Mouse (Mus musculus): ENCODE results near the gene Slc35f2. TPM values are rescaled to one million over a fixed set of nuclear protein-coding genes. Genes with fewer than 3 reads are reported as not detected.

Gene Slc35f2
- total RNA-seq (2022): 1 to 10 TPM; 3.0 to 4.1 (median 3.2) TPM

DNA sequence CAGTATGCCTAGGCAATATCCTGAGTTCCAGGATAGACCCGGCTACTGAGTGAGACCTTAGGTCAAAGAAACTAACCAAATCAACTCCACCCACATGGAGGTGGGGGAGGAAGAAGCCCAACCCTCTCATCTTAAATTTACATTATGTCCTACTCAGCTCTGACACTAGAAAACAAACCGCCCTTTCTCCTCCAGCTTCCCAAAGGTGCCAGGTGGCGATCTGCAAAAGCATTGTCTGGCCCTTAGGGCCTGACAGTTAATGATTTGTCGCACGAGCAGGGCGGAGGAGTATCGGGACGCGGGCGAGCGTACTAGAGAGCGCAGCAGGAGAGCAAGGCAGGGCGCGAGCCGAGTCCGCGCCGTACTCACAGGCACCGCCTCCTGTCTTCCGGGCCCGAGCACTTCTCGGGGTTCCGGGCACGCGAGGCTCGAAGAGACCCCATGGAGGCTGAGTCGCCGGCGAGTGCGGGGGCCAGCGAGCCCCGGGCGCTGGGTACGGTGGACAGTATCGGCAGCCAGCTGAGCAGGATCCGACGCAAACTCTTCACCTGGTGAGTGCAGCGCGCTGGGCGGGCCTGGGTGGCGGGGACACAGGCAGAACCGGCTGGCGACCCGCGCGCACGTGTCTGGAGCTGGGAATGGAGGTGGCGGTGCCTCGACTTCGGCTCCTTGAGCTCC, at the start of gene Slc35f2:
Slc35f2 (plus strand) TSS at position 195 of the 678 bp plus-strand sequence.
- peak; percentile 12 to 24 for DNase-seq (ENCODE audit: low spot score in 2 of 2)

DNA sequence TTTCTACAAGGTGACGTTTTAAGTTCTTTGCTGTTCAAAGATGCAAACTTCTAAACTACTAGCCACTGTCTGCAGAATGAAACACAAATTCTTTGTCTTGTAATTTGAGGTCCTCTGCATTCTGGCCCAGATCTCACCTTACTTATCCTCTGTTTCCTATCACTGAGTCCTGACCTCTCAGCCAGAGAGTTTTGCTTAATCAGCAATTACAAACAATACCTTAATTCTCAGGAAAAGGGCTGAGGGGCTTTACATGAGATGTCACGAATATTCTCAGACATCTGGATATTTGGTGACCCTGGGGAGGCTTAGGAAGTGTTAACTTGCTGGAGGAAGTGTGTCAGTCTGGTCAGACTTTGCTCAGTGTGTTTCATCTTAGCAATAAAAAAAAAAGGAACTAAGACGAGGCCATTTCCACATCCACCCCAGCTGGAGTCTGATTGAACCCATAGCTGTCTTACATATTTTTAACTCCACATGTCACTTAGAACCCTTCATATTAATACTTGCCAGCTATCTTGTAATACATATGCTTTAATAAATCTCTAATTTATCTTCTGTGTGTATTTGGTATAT, 30.4 kb upstream of the Slc35f2 start:
- no peak for DNase-seq (ENCODE audit: low spot score in 2 of 2)

DNA sequence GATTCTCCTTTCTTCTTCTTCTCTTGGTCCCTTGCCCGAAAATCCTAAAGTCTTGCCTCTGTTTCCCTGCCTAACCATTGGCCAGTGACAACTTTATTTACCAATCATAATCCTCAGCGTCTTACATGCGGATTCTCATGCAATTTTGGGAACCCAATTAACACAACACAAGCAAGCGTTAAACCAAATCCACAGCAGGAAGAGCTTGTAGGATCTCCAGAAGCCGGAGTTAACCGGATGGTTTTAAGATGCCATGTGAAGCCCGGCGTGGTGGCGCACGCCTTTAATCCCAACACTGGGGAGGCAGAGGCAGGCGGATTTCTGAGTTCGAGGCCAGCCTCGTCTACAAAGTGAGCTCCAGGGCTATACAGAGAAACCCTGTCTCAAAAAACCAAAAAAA, 20.9 kb upstream of the Slc35f2 start:
- no peak for DNase-seq (ENCODE audit: low spot score in 2 of 2)

DNA sequence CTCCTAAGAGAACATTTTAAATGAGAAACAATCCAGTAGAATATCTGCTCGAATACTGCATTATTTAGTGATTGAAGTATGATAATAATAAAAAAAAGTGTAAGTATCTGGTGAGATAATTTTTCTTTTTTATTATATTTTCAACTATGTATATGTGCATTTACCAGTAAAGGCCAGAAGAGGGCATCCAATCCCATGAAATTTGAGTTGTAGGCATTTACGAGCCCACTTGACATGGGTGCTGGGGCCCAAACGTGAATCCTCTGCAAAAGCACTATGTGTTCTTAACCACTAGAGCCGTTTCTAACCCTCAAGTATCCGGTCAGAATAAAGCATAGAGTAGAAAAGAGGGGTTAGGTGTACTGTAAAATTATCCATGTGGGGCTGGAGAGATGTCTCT, 20.4 kb upstream of the Slc35f2 start:
- no peak for DNase-seq (ENCODE audit: low spot score in 2 of 2)

DNA sequence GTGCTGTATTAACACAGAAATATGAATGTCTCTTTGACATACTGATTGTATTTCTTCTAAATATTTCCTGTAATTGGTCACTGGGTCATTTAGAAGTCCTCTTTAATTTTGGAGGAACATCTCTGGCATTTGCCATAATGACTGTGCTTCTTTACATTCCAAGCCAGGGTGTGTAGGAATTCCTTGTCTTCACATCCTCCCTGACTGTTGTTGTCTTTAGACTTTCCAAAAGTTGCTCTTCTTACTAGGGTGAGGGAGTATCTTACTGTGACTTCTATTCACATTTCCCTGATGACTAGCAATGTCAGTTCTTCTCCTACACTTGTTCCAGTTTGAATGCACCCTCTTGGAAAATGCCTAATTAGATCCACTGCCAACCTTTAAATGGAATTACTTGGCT, 16.5 kb upstream of the Slc35f2 start:
- no peak for DNase-seq (ENCODE audit: low spot score in 2 of 2)

DNA sequence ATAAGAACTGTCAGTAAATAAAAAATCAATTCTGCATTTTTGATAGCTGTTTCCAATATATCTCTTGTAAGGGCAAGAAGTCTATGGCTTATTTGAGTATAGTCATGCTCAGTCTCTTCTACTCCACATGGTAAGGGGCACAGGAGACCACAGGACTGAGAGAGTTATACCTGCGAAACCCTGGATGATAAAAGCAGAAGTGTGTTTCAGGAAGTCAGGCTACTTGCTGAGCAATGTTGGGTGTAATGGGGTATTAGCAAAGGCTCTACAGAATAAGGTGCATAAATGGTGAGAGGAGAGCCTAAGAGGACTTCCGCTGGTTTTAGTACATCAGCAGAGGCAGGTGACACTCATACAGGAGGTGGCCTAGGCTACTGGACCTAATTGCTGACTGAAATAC, 13.2 kb upstream of the Slc35f2 start:
- no peak for DNase-seq (ENCODE audit: low spot score in 2 of 2)

DNA sequence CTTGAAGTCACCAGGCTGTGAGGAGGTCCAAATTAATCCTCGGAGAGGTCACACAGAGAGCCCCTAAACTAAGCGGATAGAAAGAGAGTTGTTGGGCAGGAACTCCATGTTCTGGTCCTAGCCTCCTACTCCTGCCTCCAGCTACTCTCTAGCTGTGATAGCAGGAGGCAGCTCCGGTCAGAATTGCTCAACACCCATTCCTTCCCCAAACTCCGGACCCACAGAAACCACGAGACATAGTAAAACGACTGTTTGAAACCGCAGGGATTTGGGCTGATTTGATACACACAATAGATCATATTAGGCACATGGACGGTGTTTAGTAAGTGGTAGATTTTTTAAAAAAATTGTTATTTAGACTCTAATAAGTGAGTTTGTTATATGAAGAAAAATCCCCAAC, 6.6 kb upstream of the Slc35f2 start:
- DNase-seq (ENCODE audit: low spot score in 2 of 2): no peak

DNA sequence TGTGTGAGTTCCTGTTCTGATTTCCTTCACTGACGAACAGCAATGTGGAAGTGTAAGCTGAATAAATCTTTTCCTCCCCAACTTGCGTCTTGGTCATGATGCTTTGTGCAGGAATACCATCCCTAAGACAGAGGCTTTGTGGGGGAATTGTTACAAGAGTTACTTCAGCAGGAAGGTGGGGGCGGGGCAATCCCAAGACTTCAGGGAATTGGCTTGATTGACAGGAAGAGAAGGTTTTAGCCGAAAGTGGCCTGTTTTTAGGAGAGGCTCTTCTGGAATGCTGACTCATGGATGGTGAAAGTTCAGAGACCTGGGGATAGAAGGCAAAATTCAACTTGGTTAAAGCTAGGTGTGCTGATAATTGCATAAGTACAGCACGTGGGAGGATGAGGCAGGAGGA, 2.9 kb upstream of the Slc35f2 start:
- DNase-seq (ENCODE audit: low spot score in 2 of 2): no peak

DNA sequence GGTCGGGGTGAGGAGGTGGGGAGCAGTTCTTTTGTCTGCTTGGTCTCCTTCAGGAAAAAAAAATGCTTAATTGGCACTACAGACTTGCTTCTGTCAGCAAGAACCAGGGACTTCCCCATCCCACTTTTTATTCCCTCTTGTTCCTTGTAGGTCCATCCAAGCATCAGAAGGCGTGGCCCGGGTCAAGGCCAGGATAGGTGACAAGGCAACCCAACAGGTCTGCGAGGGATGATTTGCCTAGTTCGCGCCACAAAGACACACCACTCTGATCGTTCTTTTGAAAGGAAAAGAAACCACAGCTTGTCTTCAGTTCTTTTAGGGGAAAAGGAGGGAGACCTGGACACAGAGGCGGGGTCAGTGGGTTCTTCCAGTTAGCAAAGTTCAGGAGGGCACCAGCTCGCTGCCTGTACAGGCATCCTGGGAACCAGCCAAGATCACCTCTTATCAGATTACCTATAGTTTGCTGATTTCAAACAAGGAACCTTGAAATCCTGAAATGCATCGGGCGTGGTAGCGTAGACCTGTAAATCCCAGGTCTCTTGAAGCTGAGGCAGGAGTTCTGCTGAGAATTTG, 481 bp upstream of the Slc35f2 start:
- DNase-seq (ENCODE audit: low spot score in 2 of 2): no peak

DNA sequence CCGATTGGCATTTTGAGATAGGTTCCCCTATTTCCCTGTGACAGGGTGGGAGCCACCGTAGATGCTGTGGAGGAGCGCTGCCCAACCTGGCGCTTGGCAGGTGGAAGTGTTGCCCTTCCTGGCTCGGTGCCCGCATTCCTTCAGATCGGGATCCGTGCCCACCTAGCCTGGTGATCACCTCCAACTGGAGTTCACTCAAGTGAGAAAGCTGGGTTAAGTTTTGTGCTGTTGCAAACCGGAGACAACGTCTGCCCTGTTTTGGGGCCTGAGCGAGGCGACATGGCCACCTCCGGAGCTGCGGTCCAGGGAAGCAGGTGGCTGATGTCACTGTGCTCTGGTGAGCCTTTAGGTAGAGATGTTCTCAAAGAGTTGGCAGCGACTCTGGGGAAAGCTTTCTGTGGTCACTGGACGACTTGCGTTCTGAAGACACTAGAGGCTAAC, 803 bp downstream of the Slc35f2 start:
- DNase-seq (ENCODE audit: low spot score in 2 of 2): peak in 1 of 2 experiments; percentile 4

DNA sequence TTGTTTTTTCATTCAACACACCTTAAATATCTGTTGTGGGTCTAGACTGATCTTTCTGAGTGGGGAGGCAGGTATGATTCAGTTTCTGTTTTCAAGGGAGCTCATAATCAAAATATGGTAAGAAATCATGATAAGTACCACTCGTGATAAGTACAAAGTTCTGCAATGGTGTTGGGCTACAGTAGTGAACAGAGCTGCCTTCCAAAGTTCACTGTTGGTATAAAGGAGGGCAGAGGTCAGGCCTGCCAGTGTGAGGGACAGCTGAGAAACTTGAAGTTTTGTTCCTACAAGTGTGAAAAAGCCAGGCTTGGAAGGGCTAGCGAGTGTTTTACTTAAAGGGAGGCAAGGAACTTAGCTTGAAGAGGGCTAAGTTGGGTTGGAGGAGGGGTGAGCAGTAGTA, 4.2 kb downstream of the Slc35f2 start:
- no peak for DNase-seq (ENCODE audit: low spot score in 2 of 2)

DNA sequence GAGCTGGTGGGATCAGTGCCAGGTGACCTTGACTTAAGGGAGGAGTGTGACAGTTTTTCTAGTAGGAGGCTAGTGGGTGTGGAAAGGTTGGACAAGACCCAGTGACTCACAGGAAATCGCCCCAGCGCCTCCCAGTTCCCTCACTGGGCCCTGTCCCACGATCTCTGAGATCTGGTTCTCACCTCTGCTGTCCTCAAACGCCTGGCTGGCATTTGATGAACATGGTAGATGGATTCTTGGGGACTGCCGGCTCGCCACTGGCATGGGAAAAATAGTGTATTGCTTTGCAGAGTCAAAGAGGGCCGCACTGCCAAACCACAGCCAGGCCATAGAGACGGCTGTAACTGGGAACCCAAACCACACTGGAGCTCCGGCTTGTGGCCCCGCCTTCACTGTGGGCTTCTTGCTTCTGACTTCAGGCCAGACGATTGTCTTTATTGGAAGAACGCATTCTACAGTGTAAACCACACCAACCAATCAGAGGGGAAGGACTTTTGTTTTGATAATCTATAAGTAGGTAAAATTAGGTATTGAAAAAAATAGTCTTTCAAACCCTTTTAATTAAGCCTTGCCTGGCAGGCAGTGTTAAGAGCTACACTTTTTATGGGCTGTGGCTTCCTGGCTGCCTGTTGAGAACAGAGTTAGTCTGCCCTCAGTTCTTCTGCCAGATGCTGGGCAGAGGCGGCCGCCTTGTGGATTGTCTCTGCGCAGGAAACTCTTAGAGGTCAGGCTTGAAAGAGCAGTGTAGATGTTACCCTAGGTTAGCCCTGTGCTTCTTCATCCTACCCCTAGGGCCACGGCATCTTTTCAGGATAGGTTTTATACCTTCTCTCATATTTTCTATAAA, 15.4 kb downstream of the Slc35f2 start:
- DNase-seq (ENCODE audit: low spot score in 2 of 2): no peak

DNA sequence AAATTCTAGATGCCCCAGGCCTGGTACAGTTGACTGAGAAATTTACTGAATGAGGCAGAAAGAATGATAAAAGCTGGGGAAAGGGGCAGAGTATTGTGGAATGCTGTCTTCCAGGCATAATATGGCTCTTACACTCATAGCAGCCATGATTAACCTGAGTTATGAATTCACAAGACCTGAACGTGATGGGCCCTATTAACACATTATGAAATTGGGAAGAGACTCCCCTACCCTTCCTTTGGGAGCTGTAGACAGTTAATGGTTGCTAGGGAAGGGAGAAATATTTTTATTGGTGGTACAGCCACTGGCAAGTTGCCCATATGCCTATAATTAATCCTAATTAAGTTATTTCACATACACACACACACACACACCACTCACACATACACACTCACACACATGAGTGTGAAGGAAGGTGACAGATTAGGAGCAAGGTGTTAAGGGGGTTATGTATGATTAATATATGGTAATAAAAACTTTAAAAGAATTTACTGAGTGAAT, 22.5 kb downstream of the Slc35f2 start:
- no peak for DNase-seq (ENCODE audit: low spot score in 2 of 2)

DNA sequence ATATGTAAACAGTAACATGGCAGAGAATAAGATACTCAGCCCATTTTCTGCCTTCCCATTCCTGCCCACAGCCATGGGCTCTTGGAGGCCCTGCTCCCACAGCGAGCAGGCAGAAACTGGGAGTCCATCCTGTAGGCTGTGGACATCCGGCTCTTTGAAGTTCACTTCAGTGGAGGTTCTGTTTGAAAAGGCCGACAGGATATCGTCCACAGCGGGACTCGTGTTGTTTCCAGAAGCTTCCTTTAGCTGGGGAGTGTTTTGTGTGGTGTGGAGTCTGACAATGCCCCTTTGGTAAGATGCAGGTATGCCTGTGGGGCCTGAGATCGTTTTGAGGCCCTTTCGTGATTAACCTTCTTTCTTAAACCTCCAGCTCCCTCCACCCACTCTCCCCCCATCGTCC, 23.2 kb downstream of the Slc35f2 start:
- no peak for DNase-seq (ENCODE audit: low spot score in 2 of 2)

DNA sequence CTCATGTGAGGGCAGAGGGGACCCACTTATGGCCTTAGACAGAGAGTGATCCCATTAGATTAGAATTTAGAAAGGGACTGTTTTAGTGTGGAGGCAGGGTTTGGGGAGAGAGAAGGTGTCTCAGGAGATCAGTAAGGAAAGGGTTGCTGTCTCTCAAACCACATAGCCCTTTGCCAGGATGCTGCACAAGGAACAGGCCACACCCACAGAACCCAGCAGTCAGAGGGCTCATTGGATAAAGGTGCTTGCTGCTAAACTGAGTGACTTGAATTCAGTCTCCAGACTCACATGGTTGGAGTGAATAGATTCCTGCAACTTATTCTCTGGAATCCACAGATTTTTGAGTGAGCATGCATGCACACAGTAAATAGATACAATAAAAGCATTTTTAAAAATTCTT, 24.0 kb downstream of the Slc35f2 start:
- no peak for DNase-seq (ENCODE audit: low spot score in 2 of 2)

DNA sequence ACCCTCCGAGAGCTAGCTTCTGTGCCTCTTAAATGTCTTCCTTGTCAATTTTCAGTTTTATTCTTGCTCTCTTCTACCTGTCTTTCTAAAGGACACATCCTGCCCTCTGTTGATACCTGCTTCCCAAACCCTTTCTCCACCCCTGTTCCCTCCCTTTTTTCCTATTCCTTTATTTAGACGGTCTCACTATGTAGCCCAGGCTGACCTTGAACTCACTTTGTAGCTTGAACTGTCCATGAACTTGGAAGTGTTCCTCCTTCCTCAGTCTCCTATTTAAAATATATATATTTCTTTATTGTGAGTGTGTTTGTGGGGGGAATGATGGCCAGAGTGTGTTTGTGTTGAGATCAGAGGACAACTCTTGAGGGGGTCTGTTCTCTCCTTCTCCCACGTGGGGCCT, 25.0 kb downstream of the Slc35f2 start:
- no peak for DNase-seq (ENCODE audit: low spot score in 2 of 2)

DNA sequence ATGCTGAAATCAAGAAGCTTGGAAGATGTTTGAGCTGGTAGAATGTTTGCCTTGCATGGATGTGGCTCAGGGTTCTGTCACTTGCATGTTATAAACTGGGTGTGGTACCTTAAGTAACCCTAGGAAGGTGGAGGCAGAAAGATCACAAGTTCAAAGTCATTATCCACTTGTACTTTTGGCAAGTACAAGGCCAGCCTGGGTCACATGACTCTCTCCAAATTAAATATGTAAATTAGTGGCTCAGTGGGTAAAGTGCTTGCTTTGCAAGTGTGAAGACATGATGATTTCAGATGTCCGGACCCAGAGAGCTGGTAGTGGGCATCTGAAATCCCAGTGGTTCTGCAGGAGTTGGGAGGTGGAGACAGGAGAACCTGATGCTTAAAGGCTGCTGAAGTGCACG, 25.8 kb downstream of the Slc35f2 start:
- no peak for DNase-seq (ENCODE audit: low spot score in 2 of 2)

DNA sequence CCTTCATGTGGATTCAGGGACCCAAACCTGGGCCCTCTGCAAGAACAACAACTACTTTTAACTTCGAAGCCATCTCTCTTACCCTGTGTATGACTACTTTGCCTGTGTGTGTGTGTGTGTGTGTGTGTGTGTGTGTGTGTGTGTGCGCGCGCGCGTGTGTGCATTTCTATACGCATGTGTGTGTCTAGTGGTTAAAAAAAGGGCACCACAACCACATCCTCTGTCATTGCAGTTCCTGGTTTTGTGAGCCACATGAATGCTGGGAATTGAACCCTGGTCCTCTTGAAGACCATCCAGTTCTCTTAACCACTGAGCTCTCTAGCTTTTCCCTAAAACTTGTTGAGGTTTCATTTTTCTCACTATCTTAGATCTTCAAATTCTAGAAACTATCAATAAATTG, 31.6 kb downstream of the Slc35f2 start:
- DNase-seq (ENCODE audit: low spot score in 2 of 2): no peak

DNA sequence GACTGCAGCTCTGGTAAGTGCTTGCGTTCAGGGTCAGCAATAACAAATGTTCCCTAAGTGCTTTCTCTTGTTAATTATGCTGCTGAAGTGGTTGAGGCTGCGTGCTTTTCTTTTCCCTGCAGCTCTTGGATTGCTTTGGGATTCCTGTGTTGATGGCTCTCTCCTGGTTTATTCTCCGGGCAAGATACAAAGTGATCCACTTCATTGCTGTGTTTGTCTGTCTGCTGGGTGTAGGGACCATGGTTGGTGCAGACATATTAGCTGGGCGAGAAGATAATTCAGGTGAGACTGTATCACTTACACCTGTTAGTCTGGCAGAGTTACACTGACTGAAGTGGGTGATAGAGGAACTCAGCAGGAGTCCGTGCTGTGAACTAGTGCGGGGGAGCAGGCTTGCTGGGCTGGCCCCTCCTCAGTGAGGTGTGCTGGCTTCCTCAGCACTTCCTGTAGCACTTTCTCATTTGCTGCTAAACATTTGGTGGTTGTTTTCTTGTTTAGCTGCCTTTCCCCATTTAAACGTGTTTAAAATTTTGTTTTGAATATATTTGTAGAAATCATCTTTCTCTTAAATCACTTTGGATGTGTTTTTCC, 35.3 kb downstream of the Slc35f2 start:
- DNase-seq (ENCODE audit: low spot score in 2 of 2): no peak

DNA sequence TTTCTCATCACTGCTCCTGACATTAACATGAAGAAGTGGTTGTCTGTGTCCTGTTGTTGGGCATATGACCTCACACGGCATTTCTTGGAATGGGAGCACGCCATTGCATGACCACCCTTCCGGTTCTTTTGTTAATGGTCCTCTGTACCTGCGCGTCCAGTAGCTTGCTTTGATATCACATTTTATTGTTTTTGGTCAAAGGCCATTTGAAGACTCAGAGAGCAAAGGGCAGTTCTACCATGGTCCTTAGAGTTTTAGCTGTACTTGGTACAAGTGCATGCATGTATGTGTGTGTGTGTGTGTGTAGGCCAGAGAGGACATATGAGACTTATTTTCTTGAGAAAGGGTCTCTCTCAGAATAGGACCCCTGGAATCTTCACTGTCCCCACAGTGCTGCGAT, 42.1 kb downstream of the Slc35f2 start:
- no peak for DNase-seq (ENCODE audit: low spot score in 2 of 2)

DNA sequence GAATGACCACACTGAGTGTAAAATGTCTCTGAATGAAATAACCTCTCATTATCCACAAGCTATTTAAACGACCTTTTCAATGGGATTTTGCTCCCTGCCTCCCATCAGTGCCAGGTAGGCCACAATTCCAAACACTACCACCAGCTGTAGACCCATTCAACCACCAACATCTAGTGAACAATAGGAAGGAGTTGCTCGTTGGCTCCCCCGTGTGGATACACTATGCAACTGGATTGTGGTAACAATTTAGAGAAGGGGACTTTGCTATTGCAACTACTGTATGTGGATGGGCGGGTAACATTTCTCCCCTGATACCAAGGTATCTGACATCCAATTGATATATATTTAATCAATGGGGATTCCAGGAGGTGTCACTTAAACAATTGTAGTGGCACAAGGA, 47.4 kb downstream of the Slc35f2 start:
- DNase-seq (ENCODE audit: low spot score in 2 of 2): peak in 1 of 2 experiments; percentile 28

DNA sequence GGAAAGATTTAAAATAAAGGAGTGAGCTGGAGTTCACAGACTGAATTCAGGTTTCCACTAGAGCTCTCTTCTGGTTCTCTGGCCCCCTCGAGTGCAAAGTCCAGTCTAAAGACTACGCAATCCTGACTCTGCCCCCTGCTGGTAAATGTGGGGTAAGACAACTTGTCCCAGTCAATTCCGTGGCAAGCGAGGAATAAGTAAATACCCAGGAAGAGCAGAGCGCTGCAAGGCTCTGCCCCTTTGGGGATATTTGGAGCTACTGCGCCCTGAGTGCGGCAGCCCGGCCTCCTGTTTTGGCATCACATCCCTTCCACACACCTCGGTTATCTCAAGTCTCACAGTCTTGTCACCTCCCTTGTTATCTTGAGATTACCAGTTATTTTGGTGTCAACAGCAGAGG, 54.0 kb downstream of the Slc35f2 start:
- DNase-seq (ENCODE audit: low spot score in 2 of 2): no peak
